Mouse (Mus musculus) forebrain, embryonic 15.5 days (tissue): ENCODE measurements at regions not wholly inside any gene's neighbourhood (a gene's known extent, or its start where the extent isn't known, plus 50 kb on each side); places are given as distances from the start of the nearest gene placed in this dataset.
"Not testable (repeated sequence)": the region's sequence is repeated elsewhere in the genome, so short reads cannot be mapped to it uniquely, and the experiment has no call there.

Source experiments
- ATAC-seq: fragments of 200-750 bp; cut with Nextera tagmentation; replicated peaks from 2 replicates; pipeline ENCODE4 v1.8.0; 2017; ENCODE audit warnings: mild to moderate bottlenecking, moderate TSS enrichment, moderate library complexity
- H3K27ac ChIP-seq: fragments of 300-500 bp; sonication (generic); replicated peaks from 2 replicates; pipeline ENCODE4 v1.5.1; 2015; ENCODE audit warnings: mild to moderate bottlenecking, inconsistent platforms
- H3K27me3 ChIP-seq: fragments of 300-500 bp; sonication (generic); 2 replicates; pipeline ENCODE4 v1.6.1; 2015; ENCODE audit warnings: inconsistent platforms
- H3K36me3 ChIP-seq: fragments of 300-500 bp; sonication (generic); 2 replicates; pipeline ENCODE4 v1.6.1; 2015; ENCODE audit warnings: mild to moderate bottlenecking, inconsistent platforms
- H3K4me1 ChIP-seq: fragments of 300-500 bp; sonication (generic); 2 replicates; pipeline ENCODE4 v1.6.1; 2015; ENCODE audit warnings: inconsistent platforms
- H3K4me2 ChIP-seq: fragments of 300-500 bp; sonication (generic); replicated peaks from 2 replicates; pipeline ENCODE4 v1.6.1; 2015; ENCODE audit warnings: mild to moderate bottlenecking, inconsistent platforms
- H3K4me3 ChIP-seq: fragments of 300-500 bp; sonication (generic); 2 replicates; pipeline ENCODE4 v1.5.1; 2015; ENCODE audit warnings: mild to moderate bottlenecking, inconsistent platforms
- H3K9ac ChIP-seq: fragments of 300-500 bp; sonication (generic); replicated peaks from 2 replicates; pipeline ENCODE4 v1.6.1; 2015; ENCODE audit warnings: mild to moderate bottlenecking, inconsistent platforms
- H3K9me3 ChIP-seq: fragments of 300-500 bp; sonication (generic); 2 replicates; pipeline ENCODE4 v1.6.1; 2016; ENCODE audit warnings: inconsistent platforms
- WGBS: fragments of 180-500 bp; shearing (Covaris S2); methylation state at CpG from one replicate; pipeline ENCODE4 v1.1.7; 2015; ENCODE audit warnings: mixed read lengths; 5-methylcytosine and 5-hydroxymethylcytosine counted together

GRCm38 (mm10) chr5:68252671-68253070, 221.0 kb downstream of the Grxcr1 start:
- H3K9me3 ChIP-seq = no peaks in the 10 kb centered on the region
- 13% methylated on average over 8 of the region's 8 CpGs for WGBS
- no peak overlapping the region for H3K9ac ChIP-seq
- ATAC-seq = 0 out of 2 replicates have a peak, but pooled peaks have one; percentile 76
- H3K4me2 ChIP-seq = no peak overlapping the region
- no peak overlapping the region for H3K4me3 ChIP-seq
- H3K27ac ChIP-seq = no peak overlapping the region
- H3K36me3 ChIP-seq = no peaks in the 10 kb centered on the region
- H3K4me1 ChIP-seq = no peaks in the 10 kb centered on the region
- no peaks in the 10 kb centered on the region for H3K27me3 ChIP-seq

- Histone ChIP-seq H3K4me2 (no peak overlapping the region), H3K4me3 (no peak overlapping the region), H3K27ac (no peak overlapping the region), H3K4me1 (no peaks in the 10 kb centered on the region), H3K9me3 (no peaks in the 10 kb centered on the region), H3K36me3 (no peaks in the 10 kb centered on the region), H3K27me3 (no peaks in the 10 kb centered on the region), H3K9ac (no peak overlapping the region)
- 73% methylated on average over 1 of the region's 1 CpGs for WGBS
- ATAC-seq = no peak
Measured at GRCm38 (mm10) chr5:68253476-68253875, 221.8 kb downstream of the Grxcr1 start.

- H3K4me2 ChIP-seq = no peak overlapping the region
- no peak for ATAC-seq
- WGBS = 72% methylated on average over 2 of the region's 2 CpGs
Measured at GRCm38 (mm10) chr5:68254111-68254510, 222.5 kb downstream of the Grxcr1 start.

GRCm38 (mm10) chr5:68264206-68264605, 232.6 kb downstream of the Grxcr1 start:
- no peak overlapping the region for H3K9ac ChIP-seq
- 94% methylated on average over 3 of the region's 3 CpGs for WGBS
- H3K27ac ChIP-seq = no peak overlapping the region
- no peaks in the 10 kb centered on the region for H3K36me3 ChIP-seq
- H3K9me3 ChIP-seq = no peaks in the 10 kb centered on the region
- no peak overlapping the region for H3K4me2 ChIP-seq
- no peak for ATAC-seq
- H3K27me3 ChIP-seq = no peaks in the 10 kb centered on the region
- H3K4me1 ChIP-seq = no peaks in the 10 kb centered on the region
- H3K4me3 ChIP-seq = no peak overlapping the region

More at GRCm38 (mm10) chr5:68254111-68254510, 222.5 kb downstream of the Grxcr1 start:
- Histone ChIP-seq H3K36me3 (no peaks in the 10 kb centered on the region), H3K27ac (no peak overlapping the region), H3K9ac (no peak overlapping the region), H3K27me3 (no peaks in the 10 kb centered on the region), H3K4me3 (no peak overlapping the region), H3K9me3 (no peaks in the 10 kb centered on the region), H3K4me1 (no peaks in the 10 kb centered on the region)

- no peak overlapping the region for H3K27ac ChIP-seq
- H3K27me3 ChIP-seq = no peaks in the 10 kb centered on the region
- WGBS = 72% methylated on average over 3 of the region's 3 CpGs
Measured at GRCm38 (mm10) chr5:68274271-68274670, 242.6 kb downstream of the Grxcr1 start.

GRCm38 (mm10) chr5:68275558-68276263, 244.1 kb downstream of the Grxcr1 start:
- WGBS = 81% methylated on average over 5 of the region's 5 CpGs
- H3K27ac ChIP-seq = no peak overlapping the region

More at GRCm38 (mm10) chr5:68274271-68274670, 242.6 kb downstream of the Grxcr1 start:
- H3K4me1 ChIP-seq = no peaks in the 10 kb centered on the region
- H3K36me3 ChIP-seq = no peaks in the 10 kb centered on the region
- no peaks in the 10 kb centered on the region for H3K9me3 ChIP-seq
- H3K4me3 ChIP-seq = no peak overlapping the region
- ATAC-seq = no peak
- H3K4me2 ChIP-seq = no peak overlapping the region
- no peak overlapping the region for H3K9ac ChIP-seq

GRCm38 (mm10) chr5:68295774-68296173, 264.1 kb downstream of the Grxcr1 start:
- not testable (repeated sequence) for H3K9me3 ChIP-seq, H3K27ac ChIP-seq, H3K4me2 ChIP-seq, H3K4me1 ChIP-seq, H3K9ac ChIP-seq, H3K4me3 ChIP-seq, H3K36me3 ChIP-seq, H3K27me3 ChIP-seq, ATAC-seq
- 78% methylated on average over 2 of the region's 2 CpGs for WGBS

More at GRCm38 (mm10) chr5:68275558-68276263, 244.1 kb downstream of the Grxcr1 start:
- Histone ChIP-seq H3K4me3 (no peak overlapping the region), H3K36me3 (no peaks in the 10 kb centered on the region), H3K4me1 (no peaks in the 10 kb centered on the region), H3K4me2 (no peak overlapping the region), H3K9ac (no peak overlapping the region), H3K9me3 (no peaks in the 10 kb centered on the region), H3K27me3 (no peaks in the 10 kb centered on the region)
- no peak for ATAC-seq

GRCm38 (mm10) chr5:68313187-68313586, 281.6 kb downstream of the Grxcr1 start:
- Histone ChIP-seq H3K4me2 (no peak overlapping the region), H3K27ac (no peak overlapping the region), H3K9ac (no peak overlapping the region), H3K4me3 (no peak overlapping the region), H3K27me3 (no peaks in the 10 kb centered on the region), H3K36me3 (no peaks in the 10 kb centered on the region), H3K4me1 (no peaks in the 10 kb centered on the region), H3K9me3 (no peaks in the 10 kb centered on the region)
- ATAC-seq = no peak
- 28% methylated on average over 3 of the region's 3 CpGs for WGBS

GRCm38 (mm10) chr5:68318979-68319378, 287.3 kb downstream of the Grxcr1 start:
- no peaks in the 10 kb centered on the region for H3K27me3 ChIP-seq
- no peak overlapping the region for H3K4me2 ChIP-seq
- H3K4me1 ChIP-seq = no peaks in the 10 kb centered on the region
- no peaks in the 10 kb centered on the region for H3K9me3 ChIP-seq
- no peak overlapping the region for H3K27ac ChIP-seq
- ATAC-seq = no peak
- H3K4me3 ChIP-seq = no peak overlapping the region
- H3K36me3 ChIP-seq = no peaks in the 10 kb centered on the region
- no peak overlapping the region for H3K9ac ChIP-seq

GRCm38 (mm10) chr5:68326998-68327593, 295.5 kb downstream of the Grxcr1 start:
- WGBS = 64% methylated on average over 2 of the region's 2 CpGs
- H3K9me3 ChIP-seq = no peaks in the 10 kb centered on the region
- ATAC-seq = 0 out of 2 replicates have a peak, but pooled peaks have one; percentile 46

GRCm38 (mm10) chr5:68329311-68329710, 297.7 kb downstream of the Grxcr1 start:
- WGBS = 78% methylated on average over 3 of the region's 3 CpGs
- no peak for ATAC-seq
- Histone ChIP-seq H3K27me3 (no peaks in the 10 kb centered on the region), H3K9ac (no peak overlapping the region), H3K36me3 (no peaks in the 10 kb centered on the region), H3K9me3 (no peaks in the 10 kb centered on the region), H3K4me1 (no peaks in the 10 kb centered on the region), H3K4me2 (no peak overlapping the region), H3K27ac (no peak overlapping the region), H3K4me3 (no peak overlapping the region)

More at GRCm38 (mm10) chr5:68326998-68327593, 295.5 kb downstream of the Grxcr1 start:
- Histone ChIP-seq H3K9ac (no peak overlapping the region), H3K4me2 (no peak overlapping the region), H3K36me3 (no peaks in the 10 kb centered on the region), H3K27ac (no peak overlapping the region), H3K27me3 (no peaks in the 10 kb centered on the region), H3K4me1 (no peaks in the 10 kb centered on the region), H3K4me3 (no peak overlapping the region)

GRCm38 (mm10) chr5:68329828-68330227, 298.2 kb downstream of the Grxcr1 start:
- Histone ChIP-seq H3K9ac (no peak overlapping the region), H3K4me3 (no peak overlapping the region), H3K36me3 (no peaks in the 10 kb centered on the region), H3K27ac (no peak overlapping the region), H3K27me3 (no peaks in the 10 kb centered on the region), H3K4me1 (no peaks in the 10 kb centered on the region), H3K9me3 (no peaks in the 10 kb centered on the region), H3K4me2 (no peak overlapping the region)
- no peak for ATAC-seq
- WGBS = 74% methylated on average over 2 of the region's 2 CpGs
